Comparison of ENCODE assay signal across 8 mouse cellular contexts in genomic region chr13:109260796-109261516, GRCm38 (mm10).
DNase-seq lines count a peak whose midpoint lies in the region; ATAC-seq lines count a peak whose summit lies in the region.

No protein-coding gene starts in this region.

- H3K9ac ChIP-seq in lung, embryonic 16.5 days (ENCODE audit: low read length) = peak overlapping the region; percentile 66
- peak overlapping the region; percentile 77 for H3K9ac ChIP-seq in embryonic facial prominence, embryonic 13.5 days
- H3K9ac ChIP-seq in intestine, embryonic 15.5 days = peak overlapping the region; percentile 56

- 1% methylated on average over 17 of the region's 17 CpGs for WGBS in lung, embryonic 16.5 days
- under 1% methylated on average over 17 of the region's 17 CpGs for WGBS in embryonic facial prominence, embryonic 13.5 days
- WGBS in intestine, embryonic 15.5 days = 2% methylated on average over 17 of the region's 17 CpGs

- no peaks in the 10 kb centered on the region for H3K27me3 ChIP-seq in lung, embryonic 16.5 days (ENCODE audit: control insufficient read depth, insufficient read depth, low read depth, low read length)
- H3K27me3 ChIP-seq in embryonic facial prominence, embryonic 13.5 days = no peaks in the 10 kb centered on the region
- no peaks in the 10 kb centered on the region for H3K27me3 ChIP-seq in intestine, embryonic 15.5 days (replicated peaks)

- peak; percentile 32 for ATAC-seq in lung, embryonic 16.5 days (ENCODE audit: low read depth)
- peak; percentile 76 for ATAC-seq in embryonic facial prominence, embryonic 13.5 days (ENCODE audit: insufficient number of reproducible peaks, insufficient read depth, low FRiP score, low TSS enrichment, low read depth)
- ATAC-seq in intestine, embryonic 15.5 days = peak; percentile 52

- peak overlapping the region; percentile 55 for H3K4me3 ChIP-seq in lung, embryonic 16.5 days (ENCODE audit: low read length)
- peak overlapping the region; percentile 58 for H3K4me3 ChIP-seq in embryonic facial prominence, embryonic 13.5 days
- H3K4me3 ChIP-seq in intestine, embryonic 15.5 days (replicated peaks) = peak overlapping the region; percentile 51

- H3K4me2 ChIP-seq in lung, embryonic 16.5 days (ENCODE audit: low read depth, low read length) = peak overlapping the region; percentile 82
- H3K4me2 ChIP-seq in embryonic facial prominence, embryonic 13.5 days = peak overlapping the region; percentile 81
- H3K4me2 ChIP-seq in intestine, embryonic 15.5 days (replicated peaks) = peak overlapping the region; percentile 87

- H3K4me1 ChIP-seq in lung, embryonic 16.5 days (replicated peaks; ENCODE audit: control insufficient read depth, insufficient read depth, low read length) = 0 out of 2 replicates have a peak, but pooled peaks cover 4% of the 10 kb centered on the region
- H3K4me1 ChIP-seq in embryonic facial prominence, embryonic 13.5 days = peaks cover 20% of the 10 kb centered on the region; the same call in 1 of the 2 replicates
- H3K4me1 ChIP-seq in intestine, embryonic 15.5 days (replicated peaks) = no peaks in the 10 kb centered on the region

- H3K27ac ChIP-seq in lung, embryonic 16.5 days (ENCODE audit: low read length) = peak overlapping the region; percentile 84
- H3K27ac ChIP-seq in embryonic facial prominence, embryonic 13.5 days = peak overlapping the region; percentile 89
- H3K27ac ChIP-seq in intestine, embryonic 15.5 days = peak overlapping the region; percentile 86

- no peaks in the 10 kb centered on the region for H3K9me3 ChIP-seq in lung, embryonic 16.5 days (ENCODE audit: control insufficient read depth, low read length)
- H3K9me3 ChIP-seq in embryonic facial prominence, embryonic 13.5 days = no peaks in the 10 kb centered on the region
- no peaks in the 10 kb centered on the region for H3K9me3 ChIP-seq in intestine, embryonic 15.5 days

- DNase-seq in lung, adult 18-20 months = no peak
- DNase-seq in naive thymus-derived CD4-positive, alpha-beta T cell, adult 2 months (ENCODE audit: low read depth) = peak; percentile 23
- no peak for DNase-seq in cerebellum, postnatal 25 days
- no peak for DNase-seq in layer of hippocampus, postnatal 25 days (ENCODE audit: extremely low spot score in 1 of 2, low spot score in 1 of 2)
- no peak for DNase-seq in left cerebral cortex, adult 11 months (ENCODE audit: low spot score)

- no peaks in the 10 kb centered on the region for H3K36me3 ChIP-seq in lung, embryonic 16.5 days (ENCODE audit: control insufficient read depth, insufficient read depth, low read length)
- H3K36me3 ChIP-seq in embryonic facial prominence, embryonic 13.5 days = no peaks in the 10 kb centered on the region
- no peaks in the 10 kb centered on the region for H3K36me3 ChIP-seq in intestine, embryonic 15.5 days
